Mouse (Mus musculus) cerebellum, postnatal 4 days (tissue): ENCODE results near the gene Ttll3.

Experiments
- DNase-seq, 2 experiments: peaks; one replicate each; pipeline ENCODE4 v3.0.0; 2022; ENCODE audit warnings: low spot score in 2 of 2, mixed read lengths in 1 of 2

The Ttll3 gene

GRCm38 (mm10) chr6:113379246-113379645, 9.8 kb upstream of the Ttll3 start:
- DNase-seq: no peak

- no peak for DNase-seq
These were observed 8.6 kb upstream of the Ttll3 start for GRCm38 (mm10) chr6:113380480-113380879.

- DNase-seq: peak in 1 of 2 experiments; percentile 16
These were observed 4.6 kb upstream of the Ttll3 start for GRCm38 (mm10) chr6:113384351-113384927.

GRCm38 (mm10) chr6:113385160-113385714, 3.8 kb upstream of the Ttll3 start:
- no peak for DNase-seq

GRCm38 (mm10) chr6:113386025-113386424, 3.0 kb upstream of the Ttll3 start:
- DNase-seq: no peak

GRCm38 (mm10) chr6:113390715-113391114, 1.7 kb downstream of the Ttll3 start:
- DNase-seq: no peak

GRCm38 (mm10) chr6:113392015-113392386, 2.9 kb downstream of the Ttll3 start:
- no peak for DNase-seq

- peak; percentile 35 to 60 for DNase-seq
These were observed 3.5 kb downstream of the Ttll3 start for GRCm38 (mm10) chr6:113392387-113393071.

GRCm38 (mm10) chr6:113393951-113394350, 4.9 kb downstream of the Ttll3 start:
- DNase-seq: no peak

- DNase-seq: no peak
These were observed 5.8 kb downstream of the Ttll3 start for GRCm38 (mm10) chr6:113394811-113395210.

GRCm38 (mm10) chr6:113395501-113395900, 6.4 kb downstream of the Ttll3 start:
- no peak for DNase-seq

GRCm38 (mm10) chr6:113396270-113397030, 7.4 kb downstream of the Ttll3 start:
- no peak for DNase-seq

- no peak for DNase-seq
These were observed 13.0 kb downstream of the Ttll3 start for GRCm38 (mm10) chr6:113402094-113402493.

- DNase-seq: no peak
These were observed 15.8 kb downstream of the Ttll3 start for GRCm38 (mm10) chr6:113404649-113405448.

GRCm38 (mm10) chr6:113405483-113405882, 16.4 kb downstream of the Ttll3 start:
- DNase-seq: no peak

GRCm38 (mm10) chr6:113406683-113407082, 17.6 kb downstream of the Ttll3 start:
- no peak for DNase-seq

- DNase-seq: no peak
These were observed 20.9 kb downstream of the Ttll3 start for GRCm38 (mm10) chr6:113410001-113410400.

GRCm38 (mm10) chr6:113416416-113416815, 27.4 kb downstream of the Ttll3 start:
- DNase-seq: no peak

GRCm38 (mm10) chr6:113418441-113419198, 29.6 kb downstream of the Ttll3 start:
- DNase-seq: peak in 1 of 2 experiments; percentile 23

- DNase-seq: peak; percentile 99
These were observed 30.1 kb downstream of the Ttll3 start, which contains the start of gene Rpusd3 for GRCm38 (mm10) chr6:113419199-113419587. Gene Rpusd3, minus strand, starts transcription at chr6:113419340.

GRCm38 (mm10) chr6:113423000-113423399, 33.9 kb downstream of the Ttll3 start:
- DNase-seq: no peak
